Mouse (Mus musculus) heart, embryonic 12.5 days (tissue): ENCODE data around the gene Tanc1. TPM values are rescaled to one million over a fixed set of nuclear protein-coding genes. Genes with fewer than 3 reads are reported as not detected.
A peak's percentile ranks its signal among the peaks of the same experiment; 100 is the strongest.

Source experiments
- ATAC-seq: fragments of 200-750 bp; cut with Nextera tagmentation; 2 replicates; pipeline ENCODE4 v1.8.0; 2017; ENCODE audit warnings: moderate TSS enrichment, moderate library complexity; ENCODE audit not compliant: insufficient number of reproducible peaks, low FRiP score
- H3K27ac ChIP-seq: fragments of 300-500 bp; sonication (generic); 2 replicates; pipeline ENCODE4 v1.5.1; 2016; ENCODE audit warnings: mild to moderate bottlenecking, moderate library complexity; ENCODE audit not compliant: poor library complexity, severe bottlenecking
- H3K27me3 ChIP-seq: fragments of 300-500 bp; sonication (generic); replicated peaks from 2 replicates; pipeline ENCODE4 v1.6.1; 2016; ENCODE audit warnings: mild to moderate bottlenecking, moderate library complexity
- H3K36me3 ChIP-seq: fragments of 300-500 bp; sonication (generic); 2 replicates; pipeline ENCODE4 v1.6.1; 2016; ENCODE audit warnings: mild to moderate bottlenecking, moderate library complexity
- H3K4me1 ChIP-seq: fragments of 300-500 bp; sonication (generic); replicated peaks from 2 replicates; pipeline ENCODE4 v1.6.1; 2016; ENCODE audit warnings: mild to moderate bottlenecking
- H3K4me2 ChIP-seq: fragments of 300-500 bp; sonication (generic); 2 replicates; pipeline ENCODE4 v1.6.1; 2016; ENCODE audit warnings: mild to moderate bottlenecking, moderate library complexity
- H3K4me3 ChIP-seq: fragments of 300-500 bp; sonication (generic); 2 replicates; pipeline ENCODE4 v1.5.1; 2016; ENCODE audit warnings: mild to moderate bottlenecking
- H3K9ac ChIP-seq: fragments of 300-500 bp; sonication (generic); 2 replicates; pipeline ENCODE4 v1.6.1; 2016; ENCODE audit warnings: mild to moderate bottlenecking, moderate library complexity
- H3K9me3 ChIP-seq: fragments of 300-500 bp; sonication (generic); replicated peaks from 2 replicates; pipeline ENCODE4 v1.6.1; 2016; ENCODE audit warnings: mild to moderate bottlenecking, moderate library complexity
- WGBS: fragments of 180-500 bp; shearing (Covaris S2); methylation state at CpG from one replicate; pipeline ENCODE4 v1.1.7; 2016; 5-methylcytosine and 5-hydroxymethylcytosine counted together
- polyA plus RNA-seq: library from polyadenylated mRNA; unstranded; fragments of >200 nt; fragmentation: Nextera tagmentation; extraction: Ambion mirVana; gene quantifications from 2 replicates; pipeline ENCODE4 v1.2.1, GENCODE M21; 2016

Gene Tanc1
- polyA plus RNA-seq, 1 experiment from 2014 or later, result 37.4 TPM

DNA sequence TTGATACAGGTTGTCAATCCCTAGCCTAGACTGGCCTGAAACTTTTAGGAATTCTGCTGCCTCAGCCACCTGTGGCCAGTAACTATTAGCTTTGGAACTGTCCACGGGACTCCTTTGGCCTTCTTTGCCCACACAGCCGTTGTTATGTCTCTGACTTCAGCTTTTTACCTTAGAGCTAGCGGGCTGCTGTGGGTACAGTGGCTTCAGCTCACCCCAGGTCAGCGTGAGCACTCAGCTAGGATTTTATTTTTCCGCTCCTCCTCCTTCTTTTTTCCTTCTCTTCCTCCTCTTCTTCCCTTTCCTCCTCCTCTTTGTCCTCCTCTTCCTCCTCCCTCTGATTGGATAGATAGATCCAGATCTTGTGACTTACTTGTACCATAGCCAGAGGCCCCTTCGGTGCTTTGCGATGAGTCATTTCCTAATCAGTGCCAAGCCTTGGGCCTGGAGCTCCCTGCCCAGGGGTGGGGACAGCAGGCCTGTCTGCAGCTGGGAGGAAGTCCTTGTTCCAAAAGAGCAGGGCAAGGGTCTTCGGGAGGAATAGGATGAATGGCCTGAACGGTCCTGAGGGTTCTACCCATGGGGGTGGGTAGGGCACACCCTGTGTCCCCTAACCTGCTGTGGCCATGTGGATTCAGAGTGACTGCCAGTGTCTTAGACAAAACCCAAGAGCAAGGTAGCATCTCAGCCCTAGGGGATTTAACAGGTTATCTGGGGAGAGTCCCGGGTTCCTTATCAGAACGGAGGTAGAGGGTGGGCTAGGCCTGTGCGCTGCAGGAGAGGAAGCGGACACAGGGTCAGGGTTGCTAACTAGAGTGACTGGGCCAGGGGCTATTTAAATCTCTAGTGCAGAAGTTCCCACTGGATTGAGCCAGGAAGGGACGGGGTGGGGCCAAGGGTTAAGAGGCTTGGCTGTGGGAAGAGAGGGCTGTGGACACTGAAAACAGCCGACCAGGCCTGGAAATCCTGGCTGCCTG, 58.5 kb downstream of the Tanc1 start:
- no peaks in the 10 kb centered on the region for H3K27me3 ChIP-seq
- no peak overlapping the region for H3K4me3 ChIP-seq
- peak; percentile 86 for ATAC-seq
- peak overlapping the region; percentile 11; the same call in 1 of the 2 replicates for H3K9ac ChIP-seq
- H3K4me1 ChIP-seq, result peaks cover 63% of the 10 kb centered on the region
- H3K27ac ChIP-seq, result peak overlapping the region; percentile 90
- WGBS, result 13% methylated on average over 15 of the region's 15 CpGs
- H3K9me3 ChIP-seq, result no peaks in the 10 kb centered on the region
- H3K4me2 ChIP-seq, result peak overlapping the region; percentile 43
- H3K36me3 ChIP-seq, result peaks cover 3% of the 10 kb centered on the region; the same call in 1 of the 2 replicates

- H3K4me1 ChIP-seq, result peaks cover 71% of the 10 kb centered on the region
- peak overlapping the region; percentile 90 for H3K27ac ChIP-seq
- no peak for ATAC-seq
- H3K4me2 ChIP-seq, result no peak overlapping the region
- H3K9ac ChIP-seq, result peak overlapping the region; percentile 11; the same call in 1 of the 2 replicates
- WGBS, result 62% methylated on average over 8 of the region's 8 CpGs
- H3K4me3 ChIP-seq, result no peak overlapping the region
- H3K9me3 ChIP-seq, result no peaks in the 10 kb centered on the region
- H3K27me3 ChIP-seq, result no peaks in the 10 kb centered on the region
- H3K36me3 ChIP-seq, result no peaks in the 10 kb centered on the region; the same call in 1 of the 2 replicates
Observed at GRCm38 (mm10) chr2:59671671-59672070, 59.8 kb downstream of the Tanc1 start.

DNA sequence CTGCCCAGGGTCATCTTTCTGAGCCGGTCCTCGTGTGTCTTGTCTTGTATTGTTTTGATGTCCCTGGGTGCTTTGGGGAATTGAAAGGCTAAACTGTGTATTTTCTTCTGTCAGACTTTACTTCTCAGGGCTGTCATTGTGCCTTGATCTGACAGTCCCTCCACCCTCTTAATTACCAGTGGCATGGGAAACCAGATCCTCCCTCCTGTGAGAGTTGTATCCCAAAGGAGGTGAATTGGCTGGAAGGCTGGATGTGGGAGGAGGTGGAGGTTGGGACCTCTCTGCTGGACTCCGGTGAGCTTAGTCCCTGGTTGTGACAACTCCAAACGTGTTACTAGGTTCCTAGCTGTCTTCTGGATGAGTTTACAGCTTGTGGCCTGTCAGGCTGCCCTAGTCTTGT, 60.2 kb downstream of the Tanc1 start:
- Histone ChIP-seq H3K4me3 (no peak overlapping the region), H3K9me3 (no peaks in the 10 kb centered on the region), H3K27ac (peak overlapping the region; percentile 55), H3K4me2 (no peak overlapping the region), H3K36me3 (no peaks in the 10 kb centered on the region; the same call in 1 of the 2 replicates), H3K9ac (peak overlapping the region; percentile 11; the same call in 1 of the 2 replicates), H3K27me3 (no peaks in the 10 kb centered on the region), H3K4me1 (peaks cover 74% of the 10 kb centered on the region)
- no peak for ATAC-seq
- WGBS, result 38% methylated on average over 4 of the region's 4 CpGs

- Histone ChIP-seq H3K9me3 (no peaks in the 10 kb centered on the region), H3K27me3 (no peaks in the 10 kb centered on the region), H3K4me2 (no peak overlapping the region), H3K4me1 (peaks cover 79% of the 10 kb centered on the region), H3K4me3 (no peak overlapping the region), H3K36me3 (no peaks in the 10 kb centered on the region; the same call in 1 of the 2 replicates), H3K27ac (peak overlapping the region; percentile 55; the same call in 1 of the 2 replicates), H3K9ac (no peak overlapping the region)
- WGBS, result 65% methylated on average over 8 of the region's 8 CpGs
- ATAC-seq, result no peak
Observed at GRCm38 (mm10) chr2:59672686-59673085, 60.8 kb downstream of the Tanc1 start.

GRCm38 (mm10) chr2:59673351-59673750, 61.5 kb downstream of the Tanc1 start:
- no peak overlapping the region for H3K9ac ChIP-seq
- peaks cover 85% of the 10 kb centered on the region for H3K4me1 ChIP-seq
- no peaks in the 10 kb centered on the region for H3K9me3 ChIP-seq
- H3K27ac ChIP-seq, result no peak overlapping the region
- no peaks in the 10 kb centered on the region for H3K27me3 ChIP-seq
- H3K36me3 ChIP-seq, result no peaks in the 10 kb centered on the region
- no peak for ATAC-seq
- WGBS, result 80% methylated on average over 6 of the region's 6 CpGs
- no peak overlapping the region for H3K4me2 ChIP-seq
- H3K4me3 ChIP-seq, result no peak overlapping the region

GRCm38 (mm10) chr2:59673877-59674276, 62.0 kb downstream of the Tanc1 start:
- Histone ChIP-seq H3K27me3 (no peaks in the 10 kb centered on the region), H3K9ac (no peak overlapping the region), H3K27ac (no peak overlapping the region), H3K4me1 (peaks cover 87% of the 10 kb centered on the region), H3K36me3 (no peaks in the 10 kb centered on the region), H3K9me3 (no peaks in the 10 kb centered on the region), H3K4me2 (no peak overlapping the region), H3K4me3 (no peak overlapping the region)
- no peak for ATAC-seq
- 67% methylated on average over 1 of the region's 1 CpGs for WGBS

GRCm38 (mm10) chr2:59675270-59675995, 63.6 kb downstream of the Tanc1 start:
- Histone ChIP-seq H3K36me3 (no peaks in the 10 kb centered on the region), H3K9me3 (no peaks in the 10 kb centered on the region), H3K4me2 (no peak overlapping the region), H3K27ac (peak overlapping the region; percentile 72; the same call in 1 of the 2 replicates), H3K9ac (no peak overlapping the region), H3K4me1 (peaks cover 94% of the 10 kb centered on the region), H3K27me3 (no peaks in the 10 kb centered on the region), H3K4me3 (no peak overlapping the region)
- 45% methylated on average over 17 of the region's 17 CpGs for WGBS
- ATAC-seq, result no peak

GRCm38 (mm10) chr2:59676041-59676440, 64.2 kb downstream of the Tanc1 start:
- WGBS, result 64% methylated on average over 6 of the region's 6 CpGs
- no peaks in the 10 kb centered on the region for H3K9me3 ChIP-seq
- no peaks in the 10 kb centered on the region for H3K27me3 ChIP-seq
- H3K4me2 ChIP-seq, result no peak overlapping the region
- H3K27ac ChIP-seq, result peak overlapping the region; percentile 72
- H3K36me3 ChIP-seq, result no peaks in the 10 kb centered on the region
- H3K4me1 ChIP-seq, result peaks cover 94% of the 10 kb centered on the region
- H3K4me3 ChIP-seq, result no peak overlapping the region
- H3K9ac ChIP-seq, result no peak overlapping the region
- ATAC-seq, result no peak

DNA sequence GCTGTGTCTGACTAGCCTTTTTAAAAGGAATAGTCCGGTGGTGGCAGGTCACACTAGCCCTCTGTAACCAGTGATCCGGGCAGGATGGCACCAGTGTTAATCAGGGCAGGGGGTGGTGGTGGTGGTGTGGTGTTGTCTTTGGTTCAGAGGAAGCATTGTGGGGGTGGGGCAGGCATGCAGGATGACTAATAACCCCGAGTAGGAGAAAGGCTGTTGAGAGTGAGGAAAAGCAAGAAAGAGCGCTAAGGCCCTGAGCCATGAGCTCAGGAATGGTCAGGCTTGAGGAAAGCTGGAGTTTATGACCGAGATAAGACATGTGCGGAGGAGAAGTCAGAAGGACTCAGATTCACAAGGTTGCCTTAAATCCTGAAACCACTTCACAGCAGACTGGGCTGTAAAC, 64.6 kb downstream of the Tanc1 start:
- peaks cover 94% of the 10 kb centered on the region for H3K4me1 ChIP-seq
- no peaks in the 10 kb centered on the region for H3K27me3 ChIP-seq
- no peak overlapping the region for H3K9ac ChIP-seq
- no peaks in the 10 kb centered on the region for H3K36me3 ChIP-seq
- no peaks in the 10 kb centered on the region for H3K9me3 ChIP-seq
- no peak for ATAC-seq
- 30% methylated on average over 6 of the region's 6 CpGs for WGBS
- no peak overlapping the region for H3K4me2 ChIP-seq
- H3K27ac ChIP-seq, result peak overlapping the region; percentile 72
- no peak overlapping the region for H3K4me3 ChIP-seq

DNA sequence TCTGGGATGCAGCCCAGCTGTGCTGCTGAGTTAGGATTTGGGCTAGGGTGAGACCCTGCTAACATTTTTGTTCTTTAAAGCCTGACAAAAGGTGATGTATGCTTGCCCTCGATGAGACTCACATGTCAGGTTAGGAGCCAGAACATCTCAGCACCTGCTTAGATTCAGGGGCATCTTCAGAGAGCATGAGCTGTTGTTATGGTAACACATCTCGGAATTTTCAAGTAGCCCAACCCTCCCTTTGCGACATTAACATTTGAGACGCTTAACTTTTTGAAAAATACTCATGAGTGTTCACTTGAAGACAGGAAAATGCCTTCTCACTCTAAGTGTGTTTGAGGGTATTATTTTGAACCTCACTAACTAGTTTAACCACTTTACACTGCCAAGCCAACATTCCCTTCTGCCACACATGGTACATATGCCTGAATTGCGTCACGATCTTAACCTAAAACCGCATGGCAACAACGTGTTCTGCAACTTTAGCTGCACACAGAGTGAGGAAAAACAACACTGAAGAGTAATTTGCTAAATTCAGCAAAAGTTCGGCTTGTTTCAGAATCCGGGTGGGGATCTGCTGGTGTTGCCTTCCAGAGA, 67.7 kb downstream of the Tanc1 start:
- H3K4me2 ChIP-seq, result no peak overlapping the region
- no peak overlapping the region for H3K9ac ChIP-seq
- no peaks in the 10 kb centered on the region for H3K9me3 ChIP-seq
- ATAC-seq, result no peak
- no peak overlapping the region for H3K27ac ChIP-seq
- no peak overlapping the region for H3K4me3 ChIP-seq
- H3K4me1 ChIP-seq, result peaks cover 78% of the 10 kb centered on the region
- H3K36me3 ChIP-seq, result no peaks in the 10 kb centered on the region
- 86% methylated on average over 10 of the region's 10 CpGs for WGBS
- no peaks in the 10 kb centered on the region for H3K27me3 ChIP-seq

GRCm38 (mm10) chr2:59680736-59681135, 68.9 kb downstream of the Tanc1 start:
- Histone ChIP-seq H3K9ac (no peak overlapping the region), H3K4me2 (no peak overlapping the region), H3K27me3 (no peaks in the 10 kb centered on the region), H3K36me3 (no peaks in the 10 kb centered on the region), H3K27ac (peak overlapping the region; percentile 5; the same call in 1 of the 2 replicates), H3K9me3 (no peaks in the 10 kb centered on the region), H3K4me3 (no peak overlapping the region), H3K4me1 (peaks cover 76% of the 10 kb centered on the region)
- WGBS, result 43% methylated on average over 5 of the region's 5 CpGs
- no peak for ATAC-seq
